ENCODE assay signal across 27 mouse cellular contexts in the genomic region with DNA sequence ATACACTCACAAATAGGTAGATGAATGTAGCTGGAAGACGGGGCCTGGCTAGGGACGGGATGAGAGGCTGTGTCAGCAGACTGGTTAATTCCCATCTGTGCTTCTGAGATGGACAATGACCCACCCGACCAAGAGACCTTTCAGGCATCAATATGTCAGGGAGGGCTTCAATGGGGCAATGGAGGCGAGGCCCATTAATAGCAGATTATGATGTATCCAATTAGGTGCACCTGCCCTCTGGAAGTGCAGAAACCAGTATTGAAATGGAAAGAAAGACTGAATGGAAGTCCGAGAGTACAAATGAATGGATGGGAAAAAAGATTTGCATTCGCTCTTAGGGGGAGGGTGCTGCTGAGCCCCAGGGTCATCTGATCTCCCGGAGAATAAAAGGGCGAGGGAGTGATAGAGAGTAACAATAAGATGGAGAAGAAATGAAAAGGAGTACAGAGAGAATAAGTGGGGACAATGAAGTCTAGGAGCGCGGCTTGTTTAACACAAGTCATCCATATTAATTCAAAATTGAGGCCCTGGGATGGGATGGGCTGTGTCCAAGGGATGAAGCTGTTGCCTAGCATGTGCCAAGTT. TPM values are rescaled to one million over a fixed set of nuclear protein-coding genes. Genes with fewer than 3 reads are reported as not detected.
A peak's percentile ranks its signal among the peaks of the same experiment; 100 is the strongest.
DNase-seq lines count a peak whose midpoint lies in the region; ATAC-seq lines count a peak whose summit lies in the region.
"Had no signal": no experiment of that assay in that cellular context is flagged by ENCODE, and none has a peak within 500 bp of the region (broad histone marks: within the 10 kb centered on the region; RNA-seq: fewer than 3 reads in every experiment).

No protein-coding gene starts in this region.

- no peaks in the 10 kb centered on the region for H3K9me3 ChIP-seq in hindbrain, embryonic 10.5 days
- no peaks in the 10 kb centered on the region for H3K9me3 ChIP-seq in hindbrain, embryonic 16.5 days (ENCODE audit: control insufficient read depth, low read length)
- no peaks in the 10 kb centered on the region for H3K9me3 ChIP-seq in neural tube, embryonic 12.5 days
- H3K9me3 ChIP-seq in neural tube, embryonic 15.5 days (replicated peaks), result no peaks in the 10 kb centered on the region
- no peaks in the 10 kb centered on the region for H3K9me3 ChIP-seq in forebrain, embryonic 16.5 days (ENCODE audit: control insufficient read depth, low read length)
- H3K9me3 ChIP-seq: embryonic facial prominence, embryonic 12.5 days; intestine, embryonic 15.5 days; limb, embryonic 12.5 days; liver, embryonic 13.5 days had no signal

- H3K4me1 ChIP-seq in hindbrain, embryonic 10.5 days (replicated peaks), result peaks cover 71% of the 10 kb centered on the region
- H3K4me1 ChIP-seq in hindbrain, embryonic 16.5 days (ENCODE audit: control insufficient read depth, insufficient read depth, low read depth, low read length), result peaks cover 3% of the 10 kb centered on the region; the same call in 1 of the 2 replicates
- peaks cover 47% of the 10 kb centered on the region for H3K4me1 ChIP-seq in neural tube, embryonic 12.5 days
- H3K4me1 ChIP-seq in neural tube, embryonic 15.5 days, result peaks cover 19% of the 10 kb centered on the region
- H3K4me1 ChIP-seq in forebrain, embryonic 16.5 days (replicated peaks; ENCODE audit: control insufficient read depth, insufficient read depth, low read length), result peaks cover 18% of the 10 kb centered on the region
- H3K4me1 ChIP-seq: intestine, embryonic 15.5 days; liver, embryonic 13.5 days had no signal

- H3K27ac ChIP-seq in hindbrain, embryonic 10.5 days, result peak overlapping the region; percentile 72
- no peak overlapping the region for H3K27ac ChIP-seq in hindbrain, embryonic 16.5 days (ENCODE audit: low read depth, low read length)
- H3K27ac ChIP-seq in neural tube, embryonic 12.5 days, result 0 out of 2 replicates have a peak overlapping the region, but pooled peaks have one; percentile 50
- no peak overlapping the region for H3K27ac ChIP-seq in neural tube, embryonic 15.5 days (replicated peaks)
- no peak overlapping the region for H3K27ac ChIP-seq in forebrain, embryonic 16.5 days (ENCODE audit: low read length)
- H3K27ac ChIP-seq: embryonic facial prominence, embryonic 12.5 days; heart, adult 2 months; intestine, embryonic 15.5 days; limb, embryonic 12.5 days; liver, embryonic 13.5 days had no signal

- no peak for ATAC-seq in hindbrain, embryonic 16.5 days
- no peak for ATAC-seq in neural tube, embryonic 12.5 days (ENCODE audit: low FRiP score, low read depth)
- ATAC-seq in neural tube, embryonic 15.5 days (ENCODE audit: low FRiP score), result no peak
- peak; percentile 31; the same call in 1 of the 2 replicates for ATAC-seq in forebrain, embryonic 16.5 days
- ATAC-seq: intestine, embryonic 15.5 days had no signal

- no peak overlapping the region for H3K4me2 ChIP-seq in hindbrain, embryonic 16.5 days (ENCODE audit: low read length)
- H3K4me2 ChIP-seq in neural tube, embryonic 12.5 days (replicated peaks), result no peak overlapping the region
- H3K4me2 ChIP-seq in neural tube, embryonic 15.5 days, result no peak overlapping the region
- H3K4me2 ChIP-seq in forebrain, embryonic 16.5 days (ENCODE audit: low read length), result no peak overlapping the region
- H3K4me2 ChIP-seq: embryonic facial prominence, embryonic 12.5 days; intestine, embryonic 15.5 days; limb, embryonic 12.5 days; liver, embryonic 13.5 days; lung, embryonic 14.5 days had no signal

- no peak overlapping the region for H3K9ac ChIP-seq in hindbrain, embryonic 16.5 days (ENCODE audit: low read depth, low read length)
- H3K9ac ChIP-seq in neural tube, embryonic 12.5 days, result no peak overlapping the region
- no peak overlapping the region for H3K9ac ChIP-seq in neural tube, embryonic 15.5 days (replicated peaks)
- no peak overlapping the region for H3K9ac ChIP-seq in forebrain, embryonic 16.5 days (replicated peaks; ENCODE audit: low read depth, low read length)
- H3K9ac ChIP-seq: embryonic facial prominence, embryonic 12.5 days; intestine, embryonic 15.5 days; limb, embryonic 12.5 days; liver, embryonic 13.5 days; lung, embryonic 14.5 days had no signal

- H3K36me3 ChIP-seq in hindbrain, embryonic 10.5 days, result peaks cover 64% of the 10 kb centered on the region
- H3K36me3 ChIP-seq in hindbrain, embryonic 16.5 days (ENCODE audit: control insufficient read depth, insufficient read depth, low read length), result peaks cover 10% of the 10 kb centered on the region
- H3K36me3 ChIP-seq in neural tube, embryonic 12.5 days, result peaks cover 36% of the 10 kb centered on the region
- H3K36me3 ChIP-seq in neural tube, embryonic 15.5 days, result peaks cover 76% of the 10 kb centered on the region
- H3K36me3 ChIP-seq in forebrain, embryonic 16.5 days (ENCODE audit: control insufficient read depth, insufficient read depth), result peaks cover 4% of the 10 kb centered on the region; the same call in 1 of the 2 replicates
- H3K36me3 ChIP-seq: liver, embryonic 13.5 days had no signal

- peaks cover 10% of the 10 kb centered on the region for H3K27me3 ChIP-seq in hindbrain, embryonic 10.5 days (ENCODE audit: insufficient read depth, poor library complexity, severe bottlenecking)
- H3K27me3 ChIP-seq in hindbrain, embryonic 16.5 days (replicated peaks; ENCODE audit: control insufficient read depth, insufficient read depth, low read length), result no peaks in the 10 kb centered on the region
- H3K27me3 ChIP-seq in neural tube, embryonic 12.5 days (replicated peaks), result no peaks in the 10 kb centered on the region
- no peaks in the 10 kb centered on the region for H3K27me3 ChIP-seq in neural tube, embryonic 15.5 days (replicated peaks)
- H3K27me3 ChIP-seq in forebrain, embryonic 16.5 days (replicated peaks; ENCODE audit: control insufficient read depth, insufficient read depth, low read length), result peaks cover 4% of the 10 kb centered on the region; the same call in 1 of the 2 replicates
- H3K27me3 ChIP-seq: CH12.LX; embryonic facial prominence, embryonic 12.5 days; intestine, embryonic 15.5 days; limb, embryonic 12.5 days; liver, embryonic 13.5 days had no signal

- H3K4me3 ChIP-seq in hindbrain, embryonic 10.5 days, result no peak overlapping the region
- no peak overlapping the region for H3K4me3 ChIP-seq in hindbrain, embryonic 16.5 days (ENCODE audit: low read length)
- H3K4me3 ChIP-seq in neural tube, embryonic 12.5 days, result no peak overlapping the region
- no peak overlapping the region for H3K4me3 ChIP-seq in neural tube, embryonic 15.5 days (replicated peaks)
- H3K4me3 ChIP-seq in forebrain, embryonic 16.5 days (replicated peaks; ENCODE audit: low read length), result no peak overlapping the region
- H3K4me3 ChIP-seq: embryonic facial prominence, embryonic 12.5 days; erythroblast, embryonic 14.5 days; heart, adult 2 months; intestine, embryonic 15.5 days; limb, embryonic 12.5 days; liver, embryonic 13.5 days had no signal

- WGBS in hindbrain, embryonic 10.5 days, result 47% methylated on average over 10 of the region's 10 CpGs
- WGBS in hindbrain, embryonic 16.5 days, result 31% methylated on average over 10 of the region's 10 CpGs
- 33% methylated on average over 10 of the region's 10 CpGs for WGBS in neural tube, embryonic 12.5 days
- 26% methylated on average over 10 of the region's 10 CpGs for WGBS in neural tube, embryonic 15.5 days
- WGBS in forebrain, embryonic 16.5 days, result 11% methylated on average over 10 of the region's 10 CpGs

- intact Hi-C loops in left cerebral cortex, postnatal 4 days (cut with DNase I), result no loop called here

- DNase-seq in hindbrain, embryonic 10.5 days (ENCODE audit: low spot score), result peak; percentile 43
- DNase-seq in urinary bladder, postnatal 14 days (ENCODE audit: low spot score), result no peak
- no peak for DNase-seq in B cell, adult 2 months
- DNase-seq in left cerebral cortex, postnatal 4 days, result no peak
- DNase-seq: adrenal gland, postnatal 36 days; cerebellum, adult 18-20 months; cerebellum, postnatal 25 days; gastrocnemius, postnatal 25 days; heart, adult 2 months; heart, postnatal 4 days; kidney, postnatal 36 days; liver, embryonic 13.5 days; lung, embryonic 14.5 days; lung, postnatal 36 days; right cerebral cortex, postnatal 14 days; spleen, adult 18-20 months; thymus, postnatal 4 days had no signal

RNA-seq across cellular contexts. Expression of a gene that starts 39.9 kb away (rescaled TPM):
- polyA plus RNA-seq in hindbrain, embryonic 10.5 days (2016; fragmentation: Nextera tagmentation; extraction: Ambion mirVana), result 0.63 and 0.73 TPM in 2 replicates
- polyA plus RNA-seq in hindbrain, embryonic 16.5 days (2015; fragmentation: Nextera tagmentation; extraction: Ambion mirVana), result 1.7 and 2.2 TPM in 2 replicates
- polyA plus RNA-seq in neural tube, embryonic 12.5 days (2016; fragmentation: Nextera tagmentation; extraction: Ambion mirVana), result 1.4 and 1.5 TPM in 2 replicates
- polyA plus RNA-seq in neural tube, embryonic 15.5 days (2015; fragmentation: Nextera tagmentation; extraction: Ambion mirVana), result 1.7 and 2.6 TPM in 2 replicates
- 0.72 and 1.2 TPM in 2 replicates for polyA plus RNA-seq in forebrain, embryonic 16.5 days (2015; fragmentation: Nextera tagmentation; extraction: Ambion mirVana)
- under 1 TPM in 1 of 2 experiments, not detected in 1; 0.34 TPM for total RNA-seq in left cerebral cortex, postnatal 4 days (2021)
- total RNA-seq: CH12.LX; gastrocnemius, postnatal 25 days; heart, adult 2 months; megakaryocyte-erythroid progenitor cell, adult 5-6 weeks had no signal

Comparison
In these comparisons a context has a peak if more than half of its experiments do, and no peak if none do; other contexts are left out.
1. H3K27ac ChIP-seq: peak in hindbrain, embryonic 10.5 days (single experiment) and neural tube, embryonic 12.5 days (single experiment); none in hindbrain, embryonic 16.5 days (single experiment), neural tube, embryonic 15.5 days (single experiment) and forebrain, embryonic 16.5 days (single experiment).